1 mouse cellular context compared by ENCODE assay signal in the genomic region with DNA sequence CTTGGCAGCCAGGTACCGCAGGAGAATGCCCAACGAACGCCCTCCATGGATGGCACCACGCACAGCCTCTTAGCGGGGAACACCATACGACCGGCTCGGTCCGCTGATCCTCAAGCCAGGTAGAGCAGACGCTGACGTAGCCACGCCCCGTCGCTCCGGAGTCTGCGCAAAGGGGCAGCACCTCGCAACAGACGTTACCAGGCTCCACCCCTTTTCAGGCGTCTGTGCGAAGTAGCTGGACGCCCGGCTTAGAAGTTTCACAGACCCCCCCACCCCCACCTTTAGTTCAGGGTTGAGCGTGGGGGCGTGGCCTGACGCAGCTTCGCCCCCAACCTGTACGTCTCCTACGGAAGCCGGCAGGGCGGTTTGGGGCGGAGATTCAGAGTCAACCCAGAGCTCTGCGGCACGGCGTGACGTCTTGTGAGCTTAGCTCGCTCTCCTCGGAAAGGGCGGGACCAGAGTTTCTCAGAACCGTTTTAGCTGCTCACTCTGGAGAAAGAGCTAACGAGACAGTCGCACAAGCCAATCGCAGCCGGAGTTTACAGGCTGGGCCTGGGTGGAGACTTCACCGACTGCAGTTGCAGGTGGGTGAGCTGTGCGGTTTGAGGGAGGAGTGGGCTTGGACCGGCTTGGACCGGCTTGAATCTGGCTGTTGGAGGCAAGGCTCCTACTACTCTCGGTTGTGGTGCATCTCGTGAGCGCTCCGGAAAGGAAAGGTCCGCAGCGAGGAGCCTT.
TF ChIP-seq lines count a peak whose summit lies in the region.

A gene (minus strand): TSS at position 121 of the 735 bp plus-strand sequence.
A gene (plus strand): TSS at position 483 of the 735 bp plus-strand sequence.

TF ChIP-seq in CH12.LX, 34 proteins besides CTCF, POLR2A, EP300 and RAD21 (continued from another document):
- no peak for TF ChIP-seq UBTF (IDR thresholded peaks at IDR 0.05; ENCODE audit: low read depth, low read length)
- no peak for TF ChIP-seq SMC3 (IDR thresholded peaks at IDR 0.05; ENCODE audit: low read depth, low read length)
- no peak for TF ChIP-seq ZC3H11A (IDR thresholded peaks at IDR 0.05; ENCODE audit: low read depth, low read length)
- TF ChIP-seq NELFE (IDR thresholded peaks at IDR 0.05; ENCODE audit: low read depth, low read length): peak; percentile 79
- TF ChIP-seq TBP (conservative IDR thresholded peaks at IDR 0.05; ENCODE audit: low read depth, low read length): 0 out of 2 replicates have a peak, but pooled peaks have one; percentile 29
- TF ChIP-seq USF2 (conservative IDR thresholded peaks at IDR 0.05; ENCODE audit: low read depth, low read length): no peak
- no peak for TF ChIP-seq PAX5 (IDR thresholded peaks at IDR 0.05; ENCODE audit: low read length)
- TF ChIP-seq SIN3A (IDR thresholded peaks at IDR 0.05; ENCODE audit: low read length): 0 out of 2 replicates have a peak, but pooled peaks have one; percentile 61
- no peak for TF ChIP-seq BHLHE40 (IDR thresholded peaks at IDR 0.05; ENCODE audit: low read depth, low read length)
- TF ChIP-seq ZKSCAN1 (IDR thresholded peaks at IDR 0.05; ENCODE audit: borderline replicate concordance, low read depth, low read length): no peak
- no peak for TF ChIP-seq GABPA (IDR thresholded peaks at IDR 0.05; ENCODE audit: insufficient replicate concordance, low read depth, low read length)
- peak; percentile 65; the same call in 1 of the 2 replicates for TF ChIP-seq POLR2AphosphoS2 (IDR thresholded peaks at IDR 0.05; ENCODE audit: low read depth, low read length)
- TF ChIP-seq E2F4 (IDR thresholded peaks at IDR 0.05; ENCODE audit: insufficient replicate concordance, low read depth, low read length): no peak
- TF ChIP-seq ELF1 (IDR thresholded peaks at IDR 0.05; ENCODE audit: low read depth, low read length): peak; percentile 72
- peak; percentile 79 for TF ChIP-seq CHD2 (IDR thresholded peaks at IDR 0.05; ENCODE audit: low read length)
- TF ChIP-seq MYC (IDR thresholded peaks at IDR 0.05; ENCODE audit: low read depth, low read length): 0 out of 2 replicates have a peak, but pooled peaks have one; percentile 60
- TF ChIP-seq MAX (IDR thresholded peaks at IDR 0.05; ENCODE audit: low read length): no peak; the same call in 1 of the 2 replicates
- TF ChIP-seq MAZ (IDR thresholded peaks at IDR 0.05; ENCODE audit: low read depth, low read length): 0 out of 2 replicates have a peak, but pooled peaks have one; percentile 33
- no peak for TF ChIP-seq CHD1 (IDR thresholded peaks at IDR 0.05; ENCODE audit: low read depth, low read length)
- peak; percentile 42; the same call in 1 of the 2 replicates for TF ChIP-seq IRF4 (IDR thresholded peaks at IDR 0.05; ENCODE audit: low read depth, low read length)
- TF ChIP-seq ZNF384 (IDR thresholded peaks at IDR 0.05; ENCODE audit: low read depth, low read length): no peak
- no peak for TF ChIP-seq RCOR1 (conservative IDR thresholded peaks at IDR 0.05; ENCODE audit: low read depth, low read length)
- TF ChIP-seq JUN (IDR thresholded peaks at IDR 0.05; ENCODE audit: insufficient read depth, low read depth, low read length): no peak
- peak; percentile 95 for TF ChIP-seq NRF1 (IDR thresholded peaks at IDR 0.05; ENCODE audit: low read depth, low read length)
- peak; percentile 28; the same call in 1 of the 2 replicates for TF ChIP-seq ETS1 (conservative IDR thresholded peaks at IDR 0.05; ENCODE audit: low read depth, low read length)
- no peak for TF ChIP-seq KAT2A (IDR thresholded peaks at IDR 0.05; ENCODE audit: insufficient replicate concordance, low read length)
- TF ChIP-seq HCFC1 (IDR thresholded peaks at IDR 0.05; ENCODE audit: low read depth, low read length): peak; percentile 75
